Mouse (Mus musculus) heart, postnatal 10 days (tissue): ENCODE measurements around the gene Olfr1444. TPM values are rescaled to one million over a fixed set of nuclear protein-coding genes. Genes with fewer than 3 reads are reported as not detected.

Experiments
- DNase-seq, 2 experiments: peaks; one replicate each; pipeline ENCODE4 v3.0.0; 2021
- intact Hi-C: fragments of 180-260 bp; cut with DNase I; formaldehyde crosslinking; loops from one replicate; pipeline ENCODE4 v1.15.1; 2025
- total RNA-seq, 2 experiments: library from RNA; stranded (reverse); gene quantifications; 2 replicates each; pipeline ENCODE4 v1.2.3; 2021

Gene Olfr1444
- total RNA-seq = not detected

GRCm38 (mm10) chr19:12856983-12857382 is at the start of gene Olfr1444:
Gene Olfr1444, plus strand, starts transcription at chr19:12857283.
- no peak for DNase-seq
- intact Hi-C loops = no loop called here

GRCm38 (mm10) chr19:12812644-12813364 is 44.3 kb upstream of the Olfr1444 start:
- intact Hi-C loops = no loop called here
- DNase-seq = no peak

GRCm38 (mm10) chr19:12813883-12814282 is 43.2 kb upstream of the Olfr1444 start:
- DNase-seq = no peak
- intact Hi-C loops = no loop called here

GRCm38 (mm10) chr19:12818507-12818906 is 38.6 kb upstream of the Olfr1444 start:
- no peak for DNase-seq
- intact Hi-C loops = loop anchor here (2.0 to 5.0 kb wide), 2 partner anchors 22 to 221 kb away; partner anchors contain the start of genes Gm4952, Lpxn and Zfp91

- DNase-seq = peak; percentile 17 to 41
- intact Hi-C loops = loop anchor here (1.0 to 2.0 kb wide), 2 partner anchors 98 to 302 kb away; no protein-coding TSS in a partner anchor
Measured at GRCm38 (mm10) chr19:12820383-12820782, 36.7 kb upstream of the Olfr1444 start.

GRCm38 (mm10) chr19:12824549-12824948 is 32.5 kb upstream of the Olfr1444 start:
- DNase-seq = no peak
- intact Hi-C loops = no loop called here

GRCm38 (mm10) chr19:12830823-12831430 is 26.2 kb upstream of the Olfr1444 start:
- intact Hi-C loops = no loop called here
- no peak for DNase-seq

GRCm38 (mm10) chr19:12831559-12831958 is 25.5 kb upstream of the Olfr1444 start:
- intact Hi-C loops = no loop called here
- DNase-seq = no peak

GRCm38 (mm10) chr19:12833625-12834024 is 23.5 kb upstream of the Olfr1444 start:
- intact Hi-C loops = no loop called here
- DNase-seq = no peak

- no peak for DNase-seq
- intact Hi-C loops = no loop called here
Measured at GRCm38 (mm10) chr19:12838507-12838906, 18.6 kb upstream of the Olfr1444 start.

- DNase-seq = no peak
- intact Hi-C loops = no loop called here
Measured at GRCm38 (mm10) chr19:12846382-12846781, 10.7 kb upstream of the Olfr1444 start, which contains the start of gene Gm5244. Gene Gm5244, plus strand, starts transcription at chr19:12846682.

- intact Hi-C loops = no loop called here
- no peak for DNase-seq
Measured at GRCm38 (mm10) chr19:12883555-12883954, 26.5 kb downstream of the Olfr1444 start, which contains the start of gene Olfr1445. Gene Olfr1445, plus strand, starts transcription at chr19:12883855.

GRCm38 (mm10) chr19:12893424-12893823 is 36.3 kb downstream of the Olfr1444 start, which contains the start of gene Olfr1446:
Gene Olfr1446, minus strand, starts transcription at chr19:12893524.
- intact Hi-C loops = no loop called here
- DNase-seq = no peak

GRCm38 (mm10) chr19:12903643-12904042 is 46.6 kb downstream of the Olfr1444 start, which contains the start of gene Olfr1447:
Gene Olfr1447, minus strand, starts transcription at chr19:12903743.
- intact Hi-C loops = no loop called here
- DNase-seq = no peak

Other genes starting within 250 kb of the Olfr1444 start
- gene Glyat, start 224.0 kb upstream of the Olfr1444 start, total RNA-seq = not detected
- gene Olfr1442, start 186.8 kb upstream of the Olfr1444 start, total RNA-seq = not detected
- gene Olfr1443, start 179.2 kb upstream of the Olfr1444 start, total RNA-seq = not detected
- gene Keg1, start 161.5 kb upstream of the Olfr1444 start, total RNA-seq = not detected
- gene Cntf, start 91.7 kb upstream of the Olfr1444 start, total RNA-seq = 1 to 10 TPM; 1.5 to 2.9 TPM
- gene Zfp91, start 61.2 kb upstream of the Olfr1444 start, total RNA-seq = 10 to 100 TPM; 76.3 to 76.4 TPM
- gene Lpxn, start 61.1 kb upstream of the Olfr1444 start, total RNA-seq = 1 to 10 TPM in 1 of 2 experiments, under 1 TPM in 1; 0.99 to 1.1 TPM
- not detected for gene Gm5244, start 10.6 kb upstream of the Olfr1444 start, total RNA-seq
- gene Olfr1445, start 26.6 kb downstream of the Olfr1444 start, total RNA-seq = not detected
- gene Olfr1446, start 36.2 kb downstream of the Olfr1444 start, total RNA-seq = not detected
- gene Olfr1447, start 46.5 kb downstream of the Olfr1444 start, total RNA-seq = not detected
- gene Olfr1448, start 67.1 kb downstream of the Olfr1444 start, total RNA-seq = not detected
- gene Olfr1449, start 73.6 kb downstream of the Olfr1444 start, total RNA-seq = not detected
- not detected for gene Olfr1450, start 93.0 kb downstream of the Olfr1444 start, total RNA-seq
- gene Olfr1451, start 137.7 kb downstream of the Olfr1444 start, total RNA-seq = not detected
- gene Olfr1453, start 171.0 kb downstream of the Olfr1444 start, total RNA-seq = not detected
- gene Olfr1454, start 203.3 kb downstream of the Olfr1444 start, total RNA-seq = not detected
- gene Olfr1457, start 240.6 kb downstream of the Olfr1444 start, total RNA-seq = not detected
- not detected for gene Olfr1458, start 249.5 kb downstream of the Olfr1444 start, total RNA-seq